Mouse (Mus musculus) spleen, adult 18-20 months (tissue): ENCODE results near the gene Rnf181.

Experiments used
- DNase-seq, 2 experiments: peaks; one replicate each; pipeline ENCODE4 v3.0.0; 2022; ENCODE audit warnings: mixed read lengths in 2 of 2

Gene Rnf181

GRCm38 (mm10) chr6:72358086-72358764 lies 8.5 kb downstream of the Rnf181 start:
- no peak for DNase-seq

- DNase-seq = no peak
Measured at GRCm38 (mm10) chr6:72357164-72358079, 9.3 kb downstream of the Rnf181 start.

GRCm38 (mm10) chr6:72356001-72356532 lies 10.7 kb downstream of the Rnf181 start:
- DNase-seq = no peak

GRCm38 (mm10) chr6:72355066-72355911 lies 11.5 kb downstream of the Rnf181 start, which contains the start of gene Tmem150a:
Tmem150a (plus strand) TSS chr6:72355447.
- DNase-seq = peak; percentile 57 to 64

GRCm38 (mm10) chr6:72354025-72354424 lies 12.7 kb downstream of the Rnf181 start:
- DNase-seq = no peak

GRCm38 (mm10) chr6:72352636-72353405 lies 13.9 kb downstream of the Rnf181 start:
- DNase-seq = no peak

- DNase-seq = no peak
Measured at GRCm38 (mm10) chr6:72350214-72350613, 16.5 kb downstream of the Rnf181 start.

- no peak for DNase-seq
Measured at GRCm38 (mm10) chr6:72348411-72348810, 18.3 kb downstream of the Rnf181 start.

- peak; percentile 71 to 77 for DNase-seq
Measured at GRCm38 (mm10) chr6:72347166-72347941, 19.4 kb downstream of the Rnf181 start, which contains the start of gene 0610030E20Rik. 0610030E20Rik (plus strand) TSS chr6:72347317.

- DNase-seq = no peak
Measured at GRCm38 (mm10) chr6:72346261-72346660, 20.5 kb downstream of the Rnf181 start.

- DNase-seq = no peak
Measured at GRCm38 (mm10) chr6:72345633-72346032, 21.1 kb downstream of the Rnf181 start.

GRCm38 (mm10) chr6:72345074-72345567 lies 21.6 kb downstream of the Rnf181 start, which contains the start of gene Usp39:
Usp39 (minus strand) TSS chr6:72345184.
- peak; percentile 82 to 87 for DNase-seq

- no peak for DNase-seq
Measured at GRCm38 (mm10) chr6:72344396-72345073, 22.2 kb downstream of the Rnf181 start.

- DNase-seq = no peak
Measured at GRCm38 (mm10) chr6:72340481-72340880, 26.3 kb downstream of the Rnf181 start.

- DNase-seq = no peak
Measured at GRCm38 (mm10) chr6:72333111-72333510, 33.6 kb downstream of the Rnf181 start.

- DNase-seq = no peak
Measured at GRCm38 (mm10) chr6:72330133-72330532, 36.6 kb downstream of the Rnf181 start.

GRCm38 (mm10) chr6:72329019-72329418 lies 37.7 kb downstream of the Rnf181 start:
- no peak for DNase-seq

GRCm38 (mm10) chr6:72326274-72326673 lies 40.5 kb downstream of the Rnf181 start:
- peak in 1 of 2 experiments; percentile 41 for DNase-seq

GRCm38 (mm10) chr6:72323786-72324508 lies 42.8 kb downstream of the Rnf181 start:
- DNase-seq = no peak
